Mouse (Mus musculus) c-Kit-negative CD71-positive TER-119-positive erythroid progenitor cells, embryonic 14.5 days (primary cell): ENCODE data around the gene Gcfc2.

ENCODE experiments used
- DNase-seq: peaks from one replicate; pipeline ENCODE4 v3.0.0-alpha.2; 2013; ENCODE audit warnings: low read depth, low spot score

The Gcfc2 gene

GRCm38 (mm10) chr6:81975971-81976621, 52.6 kb downstream of the Gcfc2 start:
- no peak for DNase-seq

- no peak for DNase-seq
Measured at GRCm38 (mm10) chr6:81979286-81979685, 55.8 kb downstream of the Gcfc2 start.

- no peak for DNase-seq
Measured at GRCm38 (mm10) chr6:81986171-81986570, 62.7 kb downstream of the Gcfc2 start.

- no peak for DNase-seq
Measured at GRCm38 (mm10) chr6:81986599-81986998, 63.1 kb downstream of the Gcfc2 start.

GRCm38 (mm10) chr6:81987010-81987409, 63.5 kb downstream of the Gcfc2 start:
- no peak for DNase-seq

GRCm38 (mm10) chr6:81987580-81987979, 64.1 kb downstream of the Gcfc2 start:
- no peak for DNase-seq

GRCm38 (mm10) chr6:81988341-81988740, 64.9 kb downstream of the Gcfc2 start:
- DNase-seq = no peak

- no peak for DNase-seq
Measured at GRCm38 (mm10) chr6:81990049-81990810, 66.8 kb downstream of the Gcfc2 start.
